Mouse (Mus musculus): ENCODE results near the gene Slc4a7. TPM values are rescaled to one million over a fixed set of nuclear protein-coding genes. Genes with fewer than 3 reads are reported as not detected.

Slc4a7 gene
- polyA plus RNA-seq, 1 experiment from 2014 or later = 18.6 TPM

- H3K36me3 ChIP-seq (ENCODE audit: control insufficient read depth, insufficient read depth, low read length) = 0 out of 2 replicates have a peak, but pooled peaks cover 9% of the 10 kb centered on the region
- ATAC-seq (replicated peaks; ENCODE audit: low FRiP score, low TSS enrichment, low read depth) (peak; percentile 89), DNase-seq (ENCODE audit: low spot score) (peak; percentile 59)
- H3K4me2 ChIP-seq (ENCODE audit: low read length) = no peak overlapping the region
- no peaks in the 10 kb centered on the region for H3K27me3 ChIP-seq (replicated peaks; ENCODE audit: control insufficient read depth, insufficient read depth, low read length)
- H3K9ac ChIP-seq (ENCODE audit: low read length) = no peak overlapping the region
- no peaks in the 10 kb centered on the region for H3K4me1 ChIP-seq (replicated peaks; ENCODE audit: control insufficient read depth, insufficient read depth, low read length)
- no peak overlapping the region for H3K27ac ChIP-seq (ENCODE audit: low read depth)
- H3K9me3 ChIP-seq (ENCODE audit: control insufficient read depth, low read length) = no peaks in the 10 kb centered on the region
- no peak overlapping the region for H3K4me3 ChIP-seq (ENCODE audit: low read depth, low read length)
- WGBS = 11% methylated on average over 10 of the region's 10 CpGs
Measured at GRCm38 (mm10) chr14:14803921-14804517, 101.9 kb downstream of the Slc4a7 start.

GRCm38 (mm10) chr14:14804518-14805212, 102.6 kb downstream of the Slc4a7 start:
- ATAC-seq (replicated peaks; ENCODE audit: low FRiP score, low TSS enrichment, low read depth) (no peak), DNase-seq (ENCODE audit: low spot score) (no peak)
- Histone ChIP-seq H3K4me1 (replicated peaks; ENCODE audit: control insufficient read depth, insufficient read depth, low read length) (no peaks in the 10 kb centered on the region), H3K4me3 (ENCODE audit: low read depth, low read length) (no peak overlapping the region), H3K27me3 (replicated peaks; ENCODE audit: control insufficient read depth, insufficient read depth, low read length) (no peaks in the 10 kb centered on the region), H3K9ac (ENCODE audit: low read length) (no peak overlapping the region), H3K27ac (ENCODE audit: low read depth) (no peak overlapping the region), H3K9me3 (ENCODE audit: control insufficient read depth, low read length) (no peaks in the 10 kb centered on the region), H3K4me2 (ENCODE audit: low read length) (no peak overlapping the region), H3K36me3 (ENCODE audit: control insufficient read depth, insufficient read depth, low read length) (0 out of 2 replicates have a peak, but pooled peaks cover 9% of the 10 kb centered on the region)
- WGBS = 65% methylated on average over 5 of the region's 5 CpGs

GRCm38 (mm10) chr14:14832520-14833240, 130.6 kb downstream of the Slc4a7 start:
- Histone ChIP-seq H3K27ac (ENCODE audit: low read depth) (no peak overlapping the region), H3K4me1 (replicated peaks; ENCODE audit: control insufficient read depth, insufficient read depth, low read length) (no peaks in the 10 kb centered on the region), H3K27me3 (replicated peaks; ENCODE audit: control insufficient read depth, insufficient read depth, low read length) (no peaks in the 10 kb centered on the region), H3K9me3 (ENCODE audit: control insufficient read depth, low read length) (no peaks in the 10 kb centered on the region), H3K9ac (ENCODE audit: low read length) (no peak overlapping the region), H3K4me2 (ENCODE audit: low read length) (no peak overlapping the region), H3K4me3 (ENCODE audit: low read depth, low read length) (no peak overlapping the region), H3K36me3 (ENCODE audit: control insufficient read depth, insufficient read depth, low read length) (no peaks in the 10 kb centered on the region)
- ATAC-seq (replicated peaks; ENCODE audit: low FRiP score, low TSS enrichment, low read depth) (0 out of 2 replicates have a peak, but pooled peaks have one; percentile 58), DNase-seq (ENCODE audit: low spot score) (no peak)
- WGBS = 71% methylated on average over 12 of the region's 12 CpGs

- no peaks in the 10 kb centered on the region for H3K27me3 ChIP-seq (replicated peaks; ENCODE audit: control insufficient read depth, insufficient read depth, low read length)
- no peak overlapping the region for H3K9ac ChIP-seq (ENCODE audit: low read length)
- no peaks in the 10 kb centered on the region for H3K9me3 ChIP-seq (ENCODE audit: control insufficient read depth, low read length)
- 70% methylated on average over 1 of the region's 1 CpGs for WGBS
- no peak for ATAC-seq (replicated peaks; ENCODE audit: low FRiP score, low TSS enrichment, low read depth)
- DNase-seq (ENCODE audit: low spot score) = no peak
- H3K4me3 ChIP-seq (ENCODE audit: low read depth, low read length) = no peak overlapping the region
- no peak overlapping the region for H3K27ac ChIP-seq (ENCODE audit: low read depth)
- H3K4me1 ChIP-seq (replicated peaks; ENCODE audit: control insufficient read depth, insufficient read depth, low read length) = no peaks in the 10 kb centered on the region
- H3K36me3 ChIP-seq (ENCODE audit: control insufficient read depth, insufficient read depth, low read length) = no peaks in the 10 kb centered on the region
- no peak overlapping the region for H3K4me2 ChIP-seq (ENCODE audit: low read length)
Measured at GRCm38 (mm10) chr14:14833498-14833897, 131.4 kb downstream of the Slc4a7 start.

GRCm38 (mm10) chr14:14834266-14834665, 132.2 kb downstream of the Slc4a7 start:
- Histone ChIP-seq H3K4me3 (ENCODE audit: low read depth, low read length) (no peak overlapping the region), H3K4me1 (replicated peaks; ENCODE audit: control insufficient read depth, insufficient read depth, low read length) (no peaks in the 10 kb centered on the region), H3K36me3 (ENCODE audit: control insufficient read depth, insufficient read depth, low read length) (no peaks in the 10 kb centered on the region), H3K9ac (ENCODE audit: low read length) (no peak overlapping the region), H3K27me3 (replicated peaks; ENCODE audit: control insufficient read depth, insufficient read depth, low read length) (no peaks in the 10 kb centered on the region), H3K9me3 (ENCODE audit: control insufficient read depth, low read length) (no peaks in the 10 kb centered on the region), H3K27ac (ENCODE audit: low read depth) (no peak overlapping the region), H3K4me2 (ENCODE audit: low read length) (no peak overlapping the region)
- ATAC-seq (replicated peaks; ENCODE audit: low FRiP score, low TSS enrichment, low read depth) (no peak), DNase-seq (ENCODE audit: low spot score) (no peak)
- WGBS = 88% methylated on average over 2 of the region's 2 CpGs

- Histone ChIP-seq H3K27me3 (replicated peaks; ENCODE audit: control insufficient read depth, insufficient read depth, low read length) (no peaks in the 10 kb centered on the region), H3K4me2 (ENCODE audit: low read length) (no peak overlapping the region), H3K4me1 (replicated peaks; ENCODE audit: control insufficient read depth, insufficient read depth, low read length) (no peaks in the 10 kb centered on the region), H3K4me3 (ENCODE audit: low read depth, low read length) (no peak overlapping the region), H3K27ac (ENCODE audit: low read depth) (no peak overlapping the region), H3K9ac (ENCODE audit: low read length) (no peak overlapping the region), H3K36me3 (ENCODE audit: control insufficient read depth, insufficient read depth, low read length) (no peaks in the 10 kb centered on the region), H3K9me3 (ENCODE audit: control insufficient read depth, low read length) (no peaks in the 10 kb centered on the region)
- DNase-seq (ENCODE audit: low spot score) = no peak
- ATAC-seq (replicated peaks; ENCODE audit: low FRiP score, low TSS enrichment, low read depth) = no peak
- 61% methylated on average over 4 of the region's 4 CpGs for WGBS
Measured at GRCm38 (mm10) chr14:14837627-14838026, 135.5 kb downstream of the Slc4a7 start.

- H3K27ac ChIP-seq (ENCODE audit: low read depth) = no peak overlapping the region
- H3K27me3 ChIP-seq (replicated peaks; ENCODE audit: control insufficient read depth, insufficient read depth, low read length) = no peaks in the 10 kb centered on the region
- no peak overlapping the region for H3K4me2 ChIP-seq (ENCODE audit: low read length)
- H3K36me3 ChIP-seq (ENCODE audit: control insufficient read depth, insufficient read depth, low read length) = no peaks in the 10 kb centered on the region
- no peaks in the 10 kb centered on the region for H3K4me1 ChIP-seq (replicated peaks; ENCODE audit: control insufficient read depth, insufficient read depth, low read length)
- ATAC-seq (replicated peaks; ENCODE audit: low FRiP score, low TSS enrichment, low read depth) (no peak), DNase-seq (ENCODE audit: low spot score) (no peak)
- 52% methylated on average over 1 of the region's 1 CpGs for WGBS
- no peaks in the 10 kb centered on the region for H3K9me3 ChIP-seq (ENCODE audit: control insufficient read depth, low read length)
- no peak overlapping the region for H3K9ac ChIP-seq (ENCODE audit: low read length)
- no peak overlapping the region for H3K4me3 ChIP-seq (ENCODE audit: low read depth, low read length)
Measured at GRCm38 (mm10) chr14:14838109-14838508, 136.0 kb downstream of the Slc4a7 start.

GRCm38 (mm10) chr14:14842734-14843530, 140.9 kb downstream of the Slc4a7 start:
- Histone ChIP-seq H3K36me3 (ENCODE audit: control insufficient read depth, insufficient read depth, low read length) (no peaks in the 10 kb centered on the region), H3K27ac (ENCODE audit: low read depth) (no peak overlapping the region), H3K4me3 (ENCODE audit: low read depth, low read length) (no peak overlapping the region), H3K9ac (ENCODE audit: low read length) (no peak overlapping the region), H3K4me1 (replicated peaks; ENCODE audit: control insufficient read depth, insufficient read depth, low read length) (no peaks in the 10 kb centered on the region), H3K27me3 (replicated peaks; ENCODE audit: control insufficient read depth, insufficient read depth, low read length) (no peaks in the 10 kb centered on the region), H3K9me3 (ENCODE audit: control insufficient read depth, low read length) (no peaks in the 10 kb centered on the region), H3K4me2 (ENCODE audit: low read length) (no peak overlapping the region)
- no peak for DNase-seq (ENCODE audit: low spot score)
- no peak for ATAC-seq (replicated peaks; ENCODE audit: low FRiP score, low TSS enrichment, low read depth)
- 82% methylated on average over 8 of the region's 8 CpGs for WGBS
